Mouse (Mus musculus): ENCODE results near the gene Lamc1.

DNA sequence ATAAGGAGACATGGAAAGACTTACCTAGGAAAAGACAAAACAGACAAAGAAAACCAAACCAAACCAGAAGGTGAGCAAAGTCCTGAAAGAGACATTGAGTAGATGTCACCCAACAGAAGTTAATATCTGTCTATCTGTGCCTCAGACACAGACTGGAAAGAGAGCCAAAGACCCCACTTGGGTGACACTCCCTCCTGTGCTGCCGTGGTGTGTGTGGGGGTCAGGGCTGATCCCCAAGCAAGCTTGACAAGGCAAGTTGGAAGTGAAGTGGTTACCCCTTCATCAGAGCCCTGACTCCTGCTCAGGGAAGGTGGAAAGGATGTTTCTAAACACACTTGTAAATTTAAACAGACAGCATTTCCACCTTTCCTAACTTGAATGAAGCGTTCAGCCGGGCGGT lies 140.2 kb downstream of the Lamc1 start:
- TF ChIP-seq CTCF (IDR thresholded peaks at IDR 0.05; ENCODE audit: low read depth, low read length): no peak
- TF ChIP-seq POLR2A (IDR thresholded peaks at IDR 0.05; ENCODE audit: extremely low read depth, insufficient read depth, low read length): no peak
